Mouse (Mus musculus) lung, embryonic 14.5 days (tissue): ENCODE data around the gene Kif14. TPM values are rescaled to one million over a fixed set of nuclear protein-coding genes. Genes with fewer than 3 reads are reported as not detected.

Source experiments
- ATAC-seq: fragments of 200-750 bp; cut with Nextera tagmentation; 2 replicates; pipeline ENCODE4 v1.8.0; 2017; ENCODE audit warnings: mild to moderate bottlenecking, moderate TSS enrichment, moderate library complexity; ENCODE audit not compliant: insufficient read depth
- DNase-seq: peaks from one replicate; pipeline ENCODE4 v3.0.0-alpha.2; 2015
- H3K27ac ChIP-seq: fragments of 300-500 bp; sonication (generic); 2 replicates; pipeline ENCODE4 v1.5.1; 2014; ENCODE audit warnings: low read depth, mild to moderate bottlenecking, moderate library complexity
- H3K27me3 ChIP-seq: fragments of 300-500 bp; sonication (generic); 2 replicates; pipeline ENCODE4 v1.6.1; 2014; ENCODE audit warnings: low read length, control low read depth; ENCODE audit not compliant: insufficient read depth
- H3K36me3 ChIP-seq: fragments of 300-500 bp; sonication (generic); 2 replicates; pipeline ENCODE4 v1.6.1; 2014; ENCODE audit warnings: control low read depth; ENCODE audit not compliant: insufficient read depth
- H3K4me1 ChIP-seq: fragments of 300-500 bp; sonication (generic); 2 replicates; pipeline ENCODE4 v1.6.1; 2014; ENCODE audit warnings: antibody characterized with exemption, control low read depth; ENCODE audit not compliant: insufficient read depth
- H3K4me2 ChIP-seq: fragments of 300-500 bp; sonication (generic); 2 replicates; pipeline ENCODE4 v1.6.1; 2014; ENCODE audit warnings: mild to moderate bottlenecking
- H3K4me3 ChIP-seq: fragments of 300-500 bp; sonication (generic); 2 replicates; pipeline ENCODE4 v1.5.1; 2014; ENCODE audit warnings: low read depth, low read length
- H3K9ac ChIP-seq: fragments of 300-500 bp; sonication (generic); 2 replicates; pipeline ENCODE4 v1.6.1; 2014
- H3K9me3 ChIP-seq: fragments of 300-500 bp; sonication (generic); 2 replicates; pipeline ENCODE4 v1.6.1; 2016; ENCODE audit warnings: low read depth, low read length, control low read depth
- CTCF ChIP-seq: IDR thresholded peaks from 2 replicates; pipeline ENCODE4 v1.5.1; 2016; ENCODE audit warnings: antibody characterized with exemption, low read depth
- WGBS: fragments of 180-500 bp; shearing (Covaris S2); extraction: QIAGEN DNeasy Blood & Tissue Kit; methylation state at CpG from one replicate; pipeline ENCODE4 v1.1.7; 2014; 5-methylcytosine and 5-hydroxymethylcytosine counted together
- polyA plus RNA-seq: library from polyadenylated mRNA; unstranded; fragments of >200 nt; fragmentation: Nextera tagmentation; extraction: Ambion mirVana; gene quantifications from 2 replicates; pipeline ENCODE4 v1.2.1, GENCODE M21; 2014

The Kif14 gene
- polyA plus RNA-seq, 1 experiment from 2014 or later = 11.3 TPM

DNA sequence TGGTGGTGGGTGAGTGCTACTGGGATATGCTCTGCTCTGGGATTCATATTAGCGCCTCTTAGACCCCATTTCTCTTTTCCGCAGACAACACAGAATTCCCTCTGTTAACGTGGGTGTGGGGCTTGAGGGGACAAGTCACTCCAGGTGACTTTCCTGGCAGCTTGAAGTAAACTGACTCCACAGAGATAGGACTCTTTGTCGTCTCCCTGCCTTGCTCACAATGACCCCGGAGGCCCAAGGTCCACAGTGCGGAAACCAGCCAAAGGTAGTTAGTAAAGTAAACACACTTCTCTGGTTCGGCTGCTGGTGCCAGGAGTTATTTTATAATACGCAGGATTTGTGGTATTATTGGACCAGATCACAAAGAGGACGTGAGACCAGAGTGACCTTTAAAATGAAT lies 23.3 kb upstream of the Kif14 start:
- no peak for DNase-seq
- Histone ChIP-seq H3K4me3 (no peak overlapping the region), H3K4me2 (no peak overlapping the region), H3K27ac (no peak overlapping the region), H3K36me3 (0 out of 2 replicates have a peak, but pooled peaks cover 4% of the 10 kb centered on the region), H3K9ac (no peak overlapping the region), H3K27me3 (no peaks in the 10 kb centered on the region), H3K9me3 (no peaks in the 10 kb centered on the region), H3K4me1 (no peaks in the 10 kb centered on the region)
- no peak for TF ChIP-seq CTCF
- 45% methylated on average over 9 of the region's 9 CpGs for WGBS
- no peak for ATAC-seq

DNA sequence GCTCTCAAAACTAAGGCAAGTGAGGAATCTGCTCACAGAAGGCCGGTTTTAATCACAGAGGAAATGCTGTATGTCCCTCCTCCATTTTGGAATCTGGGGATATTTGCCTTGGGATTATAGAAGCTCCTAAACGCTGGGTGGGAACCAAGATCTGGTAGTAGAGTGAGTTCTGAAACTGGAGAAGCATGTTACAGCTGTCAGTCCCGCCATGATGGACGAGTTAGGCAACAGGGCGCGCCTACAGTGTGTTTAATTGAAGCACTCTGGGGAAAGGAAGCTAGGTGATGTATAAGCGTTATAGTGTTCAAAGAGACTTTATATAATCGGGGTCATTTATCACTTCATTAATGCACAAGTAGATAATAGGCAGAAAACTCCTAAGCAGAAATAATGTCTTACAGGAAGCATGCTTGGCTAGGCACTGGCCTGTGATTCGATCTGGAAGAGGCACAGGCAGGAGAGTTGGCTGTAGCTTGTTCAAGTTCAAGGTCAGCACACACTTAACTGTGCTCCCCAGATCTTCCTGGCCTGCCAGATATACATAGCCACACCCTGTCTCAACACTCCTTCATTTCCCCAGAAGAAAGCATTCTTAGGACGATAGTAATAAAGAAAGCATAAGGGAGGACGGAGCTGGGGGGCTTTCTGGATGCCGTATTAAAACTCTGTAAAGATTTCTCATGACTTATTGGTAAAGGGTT lies 21.4 kb upstream of the Kif14 start:
- ATAC-seq = no peak

DNA sequence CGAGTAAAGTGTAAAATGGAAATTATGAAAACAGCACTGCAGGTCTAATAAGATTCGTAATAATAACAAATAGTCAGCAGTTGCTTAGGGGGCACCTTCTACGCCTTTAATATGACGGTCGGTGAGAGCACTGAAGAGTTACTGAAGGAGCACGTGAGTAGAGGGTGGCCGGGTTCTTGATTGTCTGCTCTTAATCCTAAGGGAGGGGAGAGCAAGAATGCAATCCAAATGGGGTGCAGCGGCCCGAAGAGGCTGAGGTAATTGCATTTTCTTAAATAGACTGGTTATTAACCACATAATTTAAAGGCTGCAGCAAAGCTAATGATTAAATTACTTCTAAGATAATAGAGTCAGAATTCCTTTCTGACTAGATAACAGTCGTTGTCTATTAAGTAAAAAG lies 19.2 kb upstream of the Kif14 start:
- H3K27ac ChIP-seq = no peak overlapping the region
- TF ChIP-seq CTCF = no peak
- no peaks in the 10 kb centered on the region for H3K27me3 ChIP-seq
- H3K4me1 ChIP-seq = no peaks in the 10 kb centered on the region
- ATAC-seq (no peak), DNase-seq (no peak)
- no peaks in the 10 kb centered on the region for H3K36me3 ChIP-seq
- 74% methylated on average over 10 of the region's 10 CpGs for WGBS
- H3K9me3 ChIP-seq = no peaks in the 10 kb centered on the region
- H3K9ac ChIP-seq = no peak overlapping the region
- no peak overlapping the region for H3K4me2 ChIP-seq
- no peak overlapping the region for H3K4me3 ChIP-seq

More for the DNA sequence above, 21.4 kb upstream of the Kif14 start:
- no peaks in the 10 kb centered on the region for H3K27me3 ChIP-seq
- H3K4me2 ChIP-seq = no peak overlapping the region
- no peak overlapping the region for H3K9ac ChIP-seq
- 0 out of 2 replicates have a peak, but pooled peaks cover 4% of the 10 kb centered on the region for H3K36me3 ChIP-seq
- DNase-seq = no peak
- WGBS = 68% methylated on average over 12 of the region's 12 CpGs
- H3K27ac ChIP-seq = no peak overlapping the region
- no peaks in the 10 kb centered on the region for H3K9me3 ChIP-seq
- no peaks in the 10 kb centered on the region for H3K4me1 ChIP-seq
- no peak overlapping the region for H3K4me3 ChIP-seq
- no peak for TF ChIP-seq CTCF

DNA sequence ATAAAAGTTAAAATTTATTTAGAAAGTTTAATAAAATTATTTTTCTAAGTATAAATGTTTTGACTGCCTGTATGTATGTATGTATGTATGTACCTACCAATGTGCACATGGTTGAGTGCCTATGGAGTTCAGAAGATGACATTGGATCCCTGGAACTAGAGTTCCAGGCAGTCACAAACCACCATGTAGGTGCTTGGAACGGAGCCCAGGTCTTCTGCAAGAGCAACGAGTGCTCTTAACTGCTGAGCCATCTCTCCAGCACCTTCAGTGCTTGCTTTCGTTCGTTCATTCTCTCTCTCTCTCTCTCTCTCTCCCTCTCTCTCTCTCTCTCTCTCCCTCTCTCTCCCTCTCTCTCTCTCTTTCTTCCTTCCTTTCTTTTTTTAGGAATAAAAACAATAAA lies 18.8 kb upstream of the Kif14 start:
- ATAC-seq = no peak
- 39% methylated on average over 4 of the region's 4 CpGs for WGBS

DNA sequence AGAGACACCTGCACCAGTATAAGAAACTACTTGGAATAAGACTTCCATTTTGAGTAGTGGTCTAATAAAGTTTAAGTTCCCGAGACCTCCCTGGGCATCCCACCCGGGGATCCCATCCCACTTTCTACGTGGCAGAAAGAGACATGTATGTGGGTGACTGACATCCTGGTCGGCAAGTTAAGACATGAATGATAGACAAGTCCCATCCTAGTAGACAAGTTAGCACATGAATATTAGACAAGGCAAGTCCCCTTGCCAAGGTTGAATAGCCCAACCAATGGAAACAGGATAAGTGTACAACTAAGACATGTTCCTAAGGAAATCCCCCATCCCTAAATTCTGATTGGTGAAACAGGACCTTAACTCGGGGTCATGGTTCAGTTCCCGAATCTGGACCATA lies 16.6 kb upstream of the Kif14 start:
- no peak overlapping the region for H3K4me3 ChIP-seq
- no peaks in the 10 kb centered on the region for H3K27me3 ChIP-seq
- no peak overlapping the region for H3K27ac ChIP-seq
- DNase-seq = no peak
- H3K9me3 ChIP-seq = no peaks in the 10 kb centered on the region
- H3K9ac ChIP-seq = no peak overlapping the region
- no peak for TF ChIP-seq CTCF
- H3K4me2 ChIP-seq = no peak overlapping the region
- H3K36me3 ChIP-seq = no peaks in the 10 kb centered on the region
- no peaks in the 10 kb centered on the region for H3K4me1 ChIP-seq
- no peak for ATAC-seq
- WGBS = 90% methylated on average over 6 of the region's 6 CpGs

More for the DNA sequence above, 18.8 kb upstream of the Kif14 start:
- Histone ChIP-seq H3K27ac (no peak overlapping the region), H3K4me2 (no peak overlapping the region), H3K4me1 (no peaks in the 10 kb centered on the region), H3K27me3 (no peaks in the 10 kb centered on the region), H3K36me3 (no peaks in the 10 kb centered on the region), H3K9ac (no peak overlapping the region), H3K9me3 (no peaks in the 10 kb centered on the region), H3K4me3 (no peak overlapping the region)
- no peak for TF ChIP-seq CTCF
- DNase-seq = peak; percentile 19

DNA sequence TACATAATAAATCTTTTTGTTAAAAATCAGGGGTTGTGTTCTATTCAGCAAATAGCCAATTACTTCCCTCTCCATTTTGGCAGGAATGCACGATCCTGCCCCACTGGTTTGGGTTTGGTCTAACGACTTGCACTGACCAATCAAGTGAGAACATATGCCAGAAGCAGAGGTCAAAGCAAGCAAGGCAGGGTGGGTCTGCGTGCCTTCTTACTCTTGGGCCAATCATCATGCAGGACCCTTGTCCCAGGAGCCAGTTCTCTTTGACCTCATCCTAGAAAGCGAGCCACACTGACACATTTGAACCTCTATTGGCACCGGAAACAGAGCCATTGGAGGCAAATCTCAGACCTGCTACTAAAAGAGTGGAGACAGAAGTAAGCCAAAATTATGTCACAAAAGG lies 15.9 kb upstream of the Kif14 start:
- DNase-seq = no peak
- Histone ChIP-seq H3K9me3 (no peaks in the 10 kb centered on the region), H3K27me3 (no peaks in the 10 kb centered on the region), H3K4me2 (no peak overlapping the region), H3K9ac (no peak overlapping the region), H3K27ac (no peak overlapping the region), H3K4me3 (no peak overlapping the region), H3K36me3 (no peaks in the 10 kb centered on the region), H3K4me1 (no peaks in the 10 kb centered on the region)
- 67% methylated on average over 5 of the region's 5 CpGs for WGBS
- no peak for ATAC-seq
- TF ChIP-seq CTCF = no peak

DNA sequence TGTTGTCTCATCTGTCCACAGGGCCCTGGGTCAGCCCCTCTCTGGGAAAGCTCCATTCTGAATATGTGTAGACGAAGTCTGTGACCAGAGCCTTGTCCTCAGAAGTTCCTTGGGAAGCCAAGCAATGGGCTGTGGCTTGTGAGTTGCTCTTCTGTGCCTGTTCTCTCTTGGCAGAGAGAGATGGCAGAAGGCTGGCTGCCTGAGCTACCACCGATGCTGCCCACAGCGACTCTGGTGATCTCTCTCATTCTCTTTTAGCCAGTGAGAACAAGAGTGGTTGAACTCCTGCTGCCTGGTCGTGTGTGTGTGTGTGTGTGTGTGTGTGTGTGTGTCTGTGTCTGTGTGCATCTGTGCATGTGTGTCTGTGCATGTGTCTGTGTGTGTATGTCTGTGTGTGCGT lies 13.7 kb upstream of the Kif14 start:
- Histone ChIP-seq H3K4me1 (no peaks in the 10 kb centered on the region), H3K9ac (no peak overlapping the region), H3K27ac (no peak overlapping the region), H3K9me3 (no peaks in the 10 kb centered on the region), H3K4me2 (no peak overlapping the region), H3K27me3 (no peaks in the 10 kb centered on the region), H3K36me3 (no peaks in the 10 kb centered on the region), H3K4me3 (no peak overlapping the region)
- TF ChIP-seq CTCF = no peak
- WGBS = 78% methylated on average over 5 of the region's 5 CpGs
- no peak for ATAC-seq
- no peak for DNase-seq
